Mouse (Mus musculus) G1E (cell line): ENCODE results near the gene Abca16. TPM values are rescaled to one million over a fixed set of nuclear protein-coding genes. Genes with fewer than 3 reads are reported as not detected.

ENCODE experiments used
- ATAC-seq: 2 replicates; pipeline ENCODE4 v1.8.0; 2016; ENCODE audit warnings: mild to moderate bottlenecking; ENCODE audit not compliant: insufficient number of reproducible peaks, poor library complexity, low FRiP score, severe bottlenecking; ENCODE audit errors: extremely low read depth
- DNase-seq: peaks from one replicate; pipeline ENCODE4 v3.0.0; 2012; ENCODE audit warnings: low spot score
- H3K27me3 ChIP-seq: 2 replicates; pipeline ENCODE4 v1.6.1; 2012; ENCODE audit warnings: mild to moderate bottlenecking, low read length, inconsistent platforms; ENCODE audit not compliant: insufficient read depth
- H3K36me3 ChIP-seq: replicated peaks from 2 replicates; pipeline ENCODE3; 2012; ENCODE audit warnings: mild to moderate bottlenecking, inconsistent platforms
- H3K4me1 ChIP-seq: 2 replicates; pipeline ENCODE4 v1.6.1; 2012; ENCODE audit warnings: low read depth, low read length, inconsistent platforms, mixed read lengths; ENCODE audit not compliant: insufficient read depth
- H3K4me3 ChIP-seq: 2 replicates; pipeline ENCODE4 v1.5.1; 2012; ENCODE audit warnings: low read depth, mild to moderate bottlenecking, inconsistent platforms, low read length, moderate library complexity, mixed read lengths
- H3K9me3 ChIP-seq: replicated peaks from 2 replicates; pipeline ENCODE4 v1.6.1; 2012; ENCODE audit warnings: inconsistent platforms
- CTCF ChIP-seq: IDR thresholded peaks from 2 replicates; pipeline ENCODE4 v1.5.1; 2012; ENCODE audit warnings: low read depth, low read length, inconsistent platforms, mixed read lengths
- GATA1 ChIP-seq: IDR thresholded peaks from 2 replicates; pipeline ENCODE4 v1.6.1; 2012; ENCODE audit warnings: borderline replicate concordance, low read length, inconsistent platforms, mixed read lengths
- GATA2 ChIP-seq: IDR thresholded peaks from 2 replicates; pipeline ENCODE4 v1.6.1; 2012; ENCODE audit warnings: low read depth, low read length, inconsistent platforms, borderline replicate concordance
- POLR2AphosphoS5 ChIP-seq: IDR thresholded peaks from 2 replicates; pipeline ENCODE4 v1.6.1; 2012; ENCODE audit warnings: low read depth, low read length, inconsistent platforms; ENCODE audit not compliant: insufficient replicate concordance
- TAL1 ChIP-seq: conservative IDR thresholded peaks from 2 replicates; pipeline ENCODE4 v1.6.1; 2012; ENCODE audit warnings: low read depth, low read length, inconsistent platforms, mixed read lengths
- polyA plus RNA-seq: library from polyadenylated mRNA; stranded (reverse); fragments of >175 nt; gene quantifications from 2 replicates; pipeline ENCODE4 v1.2.3, GENCODE M21; 2012
- total RNA-seq, 2 experiments: library from RNA; stranded (forward) in 1 of 2; stranded (reverse) in 1 of 2; fragments of 200-1000 nt in 1 of 2; fragments of >200 nt in 1 of 2; fragmentation: Nextera tagmentation in 1 of 2; gene quantifications; 2 replicates each; pipeline ENCODE4 v1.2.3; 2014 to 2017

Abca16 gene
- total RNA-seq (2014; fragmentation: Nextera tagmentation) (not detected in 2 replicates), total RNA-seq (2017) (0.06 and 0.22 TPM in 2 replicates), polyA plus RNA-seq (not detected in 2 replicates)

- Histone ChIP-seq H3K4me3 (no peak within 1 kb of the TSS), H3K27me3 (peaks cover 6% of the 10 kb centered on the region), H3K4me1 (no peaks in the 10 kb centered on the region), H3K9me3 (no peaks in the 10 kb centered on the region), H3K36me3 (no peaks in the 10 kb centered on the region)
- DNase-seq (no peak), ATAC-seq (no peak)
- TF ChIP-seq GATA1: no peak
- no peak for TF ChIP-seq GATA2
- no peak for TF ChIP-seq TAL1
- TF ChIP-seq POLR2AphosphoS5: no peak
- TF ChIP-seq CTCF: no peak
These were observed at the start of gene Abca16 for GRCm38 (mm10) chr7:120409447-120409846. Gene Abca16 (plus strand): TSS chr7:120409647.

DNA sequence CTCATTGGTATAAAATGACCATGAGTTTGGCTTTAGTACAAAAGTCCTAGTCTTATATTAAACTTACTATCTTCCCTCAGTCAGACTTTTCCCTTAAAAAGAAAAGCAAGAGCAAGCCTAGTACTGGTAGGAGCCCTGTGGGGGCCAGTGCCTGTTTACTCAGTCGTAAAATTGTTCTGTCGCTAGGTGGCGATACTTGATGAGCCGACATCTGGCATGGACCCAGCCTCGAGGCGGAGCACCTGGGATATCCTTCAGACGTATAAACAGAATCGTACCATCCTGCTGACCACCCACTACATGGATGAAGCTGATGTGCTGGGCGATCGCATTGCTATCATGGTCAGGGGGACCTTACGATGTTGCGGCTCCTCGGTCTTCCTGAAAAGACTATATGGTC lies 48.3 kb upstream of the Abca16 start:
- Histone ChIP-seq H3K27me3 (no peaks in the 10 kb centered on the region), H3K36me3 (no peaks in the 10 kb centered on the region), H3K4me1 (no peaks in the 10 kb centered on the region), H3K9me3 (no peaks in the 10 kb centered on the region), H3K4me3 (no peak overlapping the region)
- ATAC-seq: no peak
- no peak for TF ChIP-seq CTCF
- no peak for TF ChIP-seq POLR2AphosphoS5
- no peak for TF ChIP-seq GATA1
- no peak for TF ChIP-seq TAL1
- TF ChIP-seq GATA2: no peak
- DNase-seq: no peak

GRCm38 (mm10) chr7:120412391-120412790 lies 2.9 kb downstream of the Abca16 start:
- DNase-seq (no peak), ATAC-seq (no peak)
- Histone ChIP-seq H3K4me1 (no peaks in the 10 kb centered on the region), H3K36me3 (no peaks in the 10 kb centered on the region), H3K4me3 (no peak overlapping the region), H3K27me3 (peaks cover 6% of the 10 kb centered on the region), H3K9me3 (no peaks in the 10 kb centered on the region)
- TF ChIP-seq GATA1 (no peak), CTCF (no peak), TAL1 (no peak), POLR2AphosphoS5 (no peak), GATA2 (no peak)

DNA sequence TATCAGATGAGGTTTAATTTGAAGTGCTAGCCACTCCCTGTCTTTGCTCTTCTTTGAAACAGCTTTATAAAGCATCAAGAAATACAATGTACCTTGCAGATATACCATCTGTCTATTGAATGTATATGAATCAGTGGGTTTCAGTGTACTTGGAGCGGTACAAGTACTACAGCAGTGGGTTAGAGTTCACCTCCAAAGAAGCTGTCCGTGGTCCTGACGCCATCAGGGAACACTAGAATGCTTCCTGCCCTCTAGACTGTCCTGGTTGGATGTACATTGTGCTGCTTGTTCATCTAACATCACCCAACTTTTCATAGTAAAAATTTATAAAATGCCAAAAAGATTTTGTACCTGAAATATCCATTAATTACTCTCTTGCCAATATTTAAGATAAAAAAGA lies 17.2 kb downstream of the Abca16 start:
- no peak for DNase-seq
- H3K4me3 ChIP-seq: no peak overlapping the region
- ATAC-seq: no peak
- H3K27me3 ChIP-seq: no peaks in the 10 kb centered on the region
- no peaks in the 10 kb centered on the region for H3K36me3 ChIP-seq
- no peaks in the 10 kb centered on the region for H3K9me3 ChIP-seq
- TF ChIP-seq POLR2AphosphoS5: no peak
- TF ChIP-seq TAL1: no peak
- no peak for TF ChIP-seq CTCF
- TF ChIP-seq GATA2: no peak
- no peak for TF ChIP-seq GATA1
- H3K4me1 ChIP-seq: peaks cover 6% of the 10 kb centered on the region; the same call in 1 of the 2 replicates

- DNase-seq (no peak), ATAC-seq (peak; percentile 73)
- Histone ChIP-seq H3K27me3 (no peaks in the 10 kb centered on the region), H3K36me3 (no peaks in the 10 kb centered on the region), H3K9me3 (no peaks in the 10 kb centered on the region), H3K4me3 (no peak overlapping the region), H3K4me1 (peaks cover 6% of the 10 kb centered on the region; the same call in 1 of the 2 replicates)
- no peak for TF ChIP-seq CTCF
- peak; percentile 52 for TF ChIP-seq TAL1
These were observed 22.0 kb downstream of the Abca16 start for GRCm38 (mm10) chr7:120431464-120431863.

DNA sequence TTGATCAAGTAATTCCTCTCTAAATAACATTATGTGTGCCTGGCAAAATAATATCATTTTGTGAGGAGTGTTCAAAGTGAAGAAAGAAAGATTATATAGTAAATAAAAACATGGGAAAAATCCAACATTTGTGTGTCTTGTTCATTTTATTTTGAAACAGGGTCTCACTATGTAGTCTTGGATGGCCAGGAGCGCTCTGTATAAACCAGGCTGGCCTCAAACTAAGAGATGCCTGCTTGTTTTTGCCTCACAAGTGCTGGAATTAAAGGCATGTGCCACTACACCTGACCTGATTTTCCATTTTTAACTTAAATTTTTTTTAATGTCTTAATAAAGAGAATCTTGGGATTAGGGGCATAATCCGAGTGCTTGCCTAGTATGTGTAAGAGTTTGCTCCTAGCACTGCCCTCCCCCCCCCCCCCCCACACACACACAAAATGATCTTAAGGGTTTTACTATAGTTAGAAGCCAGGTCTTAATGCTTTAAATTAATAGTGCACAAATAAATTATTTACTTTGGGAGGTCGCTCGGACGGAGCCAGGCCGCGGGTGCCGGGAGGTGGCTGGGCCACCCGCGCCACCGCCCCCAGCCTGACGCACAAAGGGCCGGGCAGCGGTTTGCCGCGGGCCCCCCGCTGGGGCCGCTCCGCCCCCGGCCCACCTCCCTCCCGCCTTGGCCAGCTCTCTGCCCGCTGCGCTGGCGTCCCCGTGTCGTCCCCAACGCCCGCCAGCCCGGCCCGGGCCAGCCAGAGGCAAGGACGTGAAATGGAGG lies 94.6 kb downstream of the Abca16 start:
- TF ChIP-seq GATA1: no peak
- no peak for TF ChIP-seq CTCF
- TF ChIP-seq GATA2: no peak
- no peak for TF ChIP-seq TAL1
- no peak for TF ChIP-seq POLR2AphosphoS5
- no peaks in the 10 kb centered on the region for H3K4me1 ChIP-seq

DNA sequence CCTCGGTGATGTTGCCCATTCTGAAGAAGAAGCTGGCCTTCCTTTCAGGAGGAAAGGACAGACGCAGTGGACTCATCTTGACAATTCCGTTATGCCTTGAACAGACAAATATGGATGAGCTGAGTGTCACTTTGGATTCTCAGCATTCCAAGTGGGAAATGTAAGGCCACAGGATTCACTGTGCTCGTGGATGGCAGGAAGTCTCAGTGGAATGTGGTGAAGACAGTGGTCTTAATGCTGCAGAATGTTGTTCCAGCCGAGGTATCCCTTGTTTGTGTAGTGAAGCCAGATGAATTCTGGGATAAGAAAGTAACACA lies 95.2 kb downstream of the Abca16 start:
- ATAC-seq: no peak
- no peaks in the 10 kb centered on the region for H3K27me3 ChIP-seq
- no peaks in the 10 kb centered on the region for H3K9me3 ChIP-seq
- H3K4me3 ChIP-seq: no peak overlapping the region
- H3K4me1 ChIP-seq: no peaks in the 10 kb centered on the region
- TF ChIP-seq CTCF (no peak), TAL1 (no peak), POLR2AphosphoS5 (no peak), GATA1 (no peak), GATA2 (no peak)
- H3K36me3 ChIP-seq: no peaks in the 10 kb centered on the region
- DNase-seq: no peak

More for the DNA sequence above, 94.6 kb downstream of the Abca16 start:
- ATAC-seq (no peak), DNase-seq (no peak)
- Histone ChIP-seq H3K36me3 (no peaks in the 10 kb centered on the region), H3K4me3 (no peak overlapping the region), H3K9me3 (no peaks in the 10 kb centered on the region), H3K27me3 (no peaks in the 10 kb centered on the region)
